Mouse (Mus musculus) CH12.LX (cell line): ENCODE data around the gene Fibcd1. TPM values are rescaled to one million over a fixed set of nuclear protein-coding genes. Genes with fewer than 3 reads are reported as not detected.

Experiments
- DNase-seq: peaks from one replicate; pipeline ENCODE4 v3.0.0-alpha.2; 2013; ENCODE audit errors: extremely low read depth
- H3K27ac ChIP-seq: 2 replicates; pipeline ENCODE4 v1.5.1; 2012; ENCODE audit warnings: low read depth, mild to moderate bottlenecking, control low read depth, moderate library complexity; ENCODE audit not compliant: insufficient read depth
- H3K27me3 ChIP-seq: replicated peaks from 2 replicates; pipeline ENCODE3; 2012; ENCODE audit warnings: inconsistent platforms
- H3K36me3 ChIP-seq, 2 experiments: replicated peaks in 1 of 2; 2 replicates each; pipeline versions ENCODE3 to v1.6.1; 2012; ENCODE audit warnings: inconsistent platforms in 1 of 2, low read length in 1 of 2, mild to moderate bottlenecking in 1 of 2, mixed read lengths in 1 of 2, moderate library complexity in 1 of 2; ENCODE audit not compliant: control insufficient read depth in 1 of 2, insufficient read depth in 1 of 2
- H3K4me1 ChIP-seq, 2 experiments: 2 replicates each; pipeline ENCODE4 v1.6.1; 2012; ENCODE audit warnings: inconsistent platforms in 1 of 2, moderate library complexity in 1 of 2; ENCODE audit not compliant: insufficient read depth in 2 of 2, control insufficient read depth in 1 of 2
- H3K4me2 ChIP-seq: 2 replicates; pipeline ENCODE4 v1.6.1; 2012; ENCODE audit warnings: low read depth, mild to moderate bottlenecking, control low read depth; ENCODE audit not compliant: poor library complexity, insufficient read depth, severe bottlenecking
- H3K4me3 ChIP-seq, 3 experiments: fragments of 150-350 bp in 1 of 3; sonication (generic) in 1 of 3; replicated peaks in 1 of 3; 2 replicates each; pipeline versions ENCODE3 to v1.5.1; 2011 to 2012; ENCODE audit warnings: low read depth in 2 of 3, low read length in 2 of 3, mild to moderate bottlenecking in 2 of 3, moderate library complexity in 2 of 3, control low read depth in 1 of 3, improper control_type of control experiment in 1 of 3, inconsistent platforms in 1 of 3, mixed read lengths in 1 of 3; ENCODE audit not compliant: poor library complexity in 1 of 3
- H3K79me2 ChIP-seq: replicated peaks from 2 replicates; pipeline ENCODE4 v1.6.1; 2012; ENCODE audit warnings: mild to moderate bottlenecking, moderate library complexity; ENCODE audit not compliant: control insufficient read depth, poor library complexity, insufficient read depth, severe bottlenecking; ENCODE audit errors: extremely low read depth
- H3K9ac ChIP-seq: 2 replicates; pipeline ENCODE4 v1.6.1; 2012; ENCODE audit warnings: low read depth, mild to moderate bottlenecking, control low read depth, moderate library complexity; ENCODE audit not compliant: insufficient read depth
- H3K9me3 ChIP-seq: replicated peaks from 2 replicates; pipeline ENCODE3; 2012; ENCODE audit warnings: low read length, inconsistent platforms, mixed read lengths
- CTCF ChIP-seq, 2 experiments: IDR thresholded peaks in 1 of 2; conservative IDR thresholded peaks in 1 of 2; 2 replicates each; pipeline ENCODE4 v1.5.1; 2011 to 2012; ENCODE audit warnings: low read depth in 2 of 2, low read length in 2 of 2, improper control_type of control experiment in 1 of 2, inconsistent platforms in 1 of 2, mild to moderate bottlenecking in 1 of 2, moderate library complexity in 1 of 2
- E2F4 ChIP-seq: IDR thresholded peaks from 2 replicates; pipeline ENCODE4 v1.6.1; 2011; ENCODE audit warnings: low read depth, low read length, improper control_type of control experiment; ENCODE audit not compliant: insufficient replicate concordance
- ELF1 ChIP-seq: IDR thresholded peaks from 2 replicates; pipeline ENCODE4 v1.6.1; 2014; ENCODE audit warnings: low read depth, mild to moderate bottlenecking, inconsistent platforms, low read length, improper control_type of control experiment
- EP300 ChIP-seq: IDR thresholded peaks from 2 replicates; pipeline ENCODE4 v1.6.1; 2011; ENCODE audit warnings: low read length, improper control_type of control experiment
- IRF4 ChIP-seq: IDR thresholded peaks from 2 replicates; pipeline ENCODE4 v1.6.1; 2014; ENCODE audit warnings: low read depth, mild to moderate bottlenecking, inconsistent platforms, low read length, improper control_type of control experiment
- JUN ChIP-seq: IDR thresholded peaks from 2 replicates; pipeline ENCODE4 v1.6.1; 2011; ENCODE audit warnings: low read depth, mild to moderate bottlenecking, low read length, improper control_type of control experiment, moderate library complexity; ENCODE audit not compliant: insufficient read depth
- JUND ChIP-seq: conservative IDR thresholded peaks from 2 replicates; pipeline ENCODE4 v1.6.1; 2011; ENCODE audit warnings: low read depth, low read length, improper control_type of control experiment
- KAT2A ChIP-seq: IDR thresholded peaks from 2 replicates; pipeline ENCODE4 v1.6.1; 2012; ENCODE audit warnings: low read length, improper control_type of control experiment, inconsistent platforms; ENCODE audit not compliant: insufficient replicate concordance
- MAX ChIP-seq: IDR thresholded peaks from 2 replicates; pipeline ENCODE4 v1.6.1; 2011; ENCODE audit warnings: low read length, improper control_type of control experiment
- MAZ ChIP-seq: IDR thresholded peaks from 2 replicates; pipeline ENCODE4 v1.6.1; 2012; ENCODE audit warnings: low read depth, mild to moderate bottlenecking, inconsistent platforms, low read length, improper control_type of control experiment, moderate library complexity
- MEF2A ChIP-seq: IDR thresholded peaks from 2 replicates; pipeline ENCODE4 v1.6.1; 2014; ENCODE audit warnings: low read depth, mild to moderate bottlenecking, inconsistent platforms, low read length, improper control_type of control experiment, borderline replicate concordance
- MYC ChIP-seq: IDR thresholded peaks from 2 replicates; pipeline ENCODE4 v1.6.1; 2011; ENCODE audit warnings: low read depth, mild to moderate bottlenecking, improper control_type of control experiment, low read length
- NELFE ChIP-seq: IDR thresholded peaks from 2 replicates; pipeline ENCODE4 v1.6.1; 2011; ENCODE audit warnings: low read depth, low read length, improper control_type of control experiment
- NRF1 ChIP-seq: IDR thresholded peaks from 2 replicates; pipeline ENCODE4 v1.6.1; 2014; ENCODE audit warnings: low read depth, mild to moderate bottlenecking, inconsistent platforms, low read length, improper control_type of control experiment, moderate library complexity
- POLR2A ChIP-seq: IDR thresholded peaks from 2 replicates; pipeline ENCODE4 v1.6.1; 2011; ENCODE audit warnings: low read depth, mild to moderate bottlenecking, improper control_type of control experiment, low read length
- RCOR1 ChIP-seq: conservative IDR thresholded peaks from 2 replicates; pipeline ENCODE4 v1.6.1; 2012; ENCODE audit warnings: low read depth, mild to moderate bottlenecking, inconsistent platforms, low read length, improper control_type of control experiment
- SIN3A ChIP-seq: IDR thresholded peaks from 2 replicates; pipeline ENCODE4 v1.6.1; 2012; ENCODE audit warnings: low read length, improper control_type of control experiment, inconsistent platforms
- SMC3 ChIP-seq: IDR thresholded peaks from 2 replicates; pipeline ENCODE4 v1.6.1; 2011; ENCODE audit warnings: low read depth, low read length, improper control_type of control experiment
- TBP ChIP-seq: conservative IDR thresholded peaks from 2 replicates; pipeline ENCODE4 v1.6.1; 2011; ENCODE audit warnings: low read depth, low read length, improper control_type of control experiment
- TCF12 ChIP-seq: IDR thresholded peaks from 2 replicates; pipeline ENCODE4 v1.6.1; 2014; ENCODE audit warnings: low read depth, mild to moderate bottlenecking, inconsistent platforms, low read length, improper control_type of control experiment
- USF1 ChIP-seq: IDR thresholded peaks from 2 replicates; pipeline ENCODE4 v1.6.1; 2014; ENCODE audit warnings: low read depth, mild to moderate bottlenecking, inconsistent platforms, low read length, improper control_type of control experiment
- ZKSCAN1 ChIP-seq: IDR thresholded peaks from 2 replicates; pipeline ENCODE4 v1.6.1; 2012; ENCODE audit warnings: low read depth, inconsistent platforms, low read length, improper control_type of control experiment, borderline replicate concordance
- ZMIZ1 ChIP-seq: IDR thresholded peaks from 2 replicates; pipeline ENCODE4 v1.6.1; 2012; ENCODE audit warnings: low read depth, mild to moderate bottlenecking, inconsistent platforms, low read length, improper control_type of control experiment
- ZNF384 ChIP-seq: IDR thresholded peaks from 2 replicates; pipeline ENCODE4 v1.6.1; 2012; ENCODE audit warnings: low read depth, low read length, improper control_type of control experiment, inconsistent platforms
- dilution Hi-C: fragments of 300-500 bp; cut with MboI; formaldehyde crosslinking; loops from 2 replicates; pipeline ENCODE4 v1.14.3; 2020; ENCODE audit warnings: low sequenced_read_pairs; ENCODE audit not compliant: extremely low pct_unique_long_range_greater_than_20kb, extremely low pct_ligation_motif_present
- in situ Hi-C: fragments of 300-500 bp; cut with MboI; formaldehyde crosslinking; loops from 3 replicates; pipeline ENCODE4 v1.14.3; 2019; ENCODE audit warnings: low sequenced_read_pairs, low pct_ligation_motif_present, low pct_unique_long_range_greater_than_20kb, mixed read lengths
- polyA plus RNA-seq: library from polyadenylated mRNA; unstranded; fragments of >175 nt; gene quantifications from 2 replicates; pipeline ENCODE4 v1.2.1, GENCODE M21; 2012; ENCODE audit warnings: low read depth; ENCODE audit not compliant: insufficient read length
- total RNA-seq, 2 experiments: library from RNA; depleted of rRNA; stranded (reverse); fragments of 300-350 nt in 1 of 2; fragments of >200 nt in 1 of 2; gene quantifications; 2 replicates each; pipeline ENCODE4 v1.2.3; 2012 to 2014

Fibcd1 gene
- total and polyA plus RNA-seq, 3 experiments, result 0.04 to 0.15 (median 0.09) TPM

GRCm38 (mm10) chr2:31863766-31864165 lies 18.0 kb upstream of the Fibcd1 start:
- no peak for TF ChIP-seq POLR2A
- no peak for TF ChIP-seq SIN3A
- TF ChIP-seq E2F4, result no peak
- no peak for TF ChIP-seq RCOR1
- no peak for TF ChIP-seq MAZ
- TF ChIP-seq ZMIZ1, result no peak
- no peak for TF ChIP-seq TBP
- no peak for TF ChIP-seq NRF1
- no peak for TF ChIP-seq MAX
- TF ChIP-seq MYC, result no peak
- TF ChIP-seq SMC3, result no peak
- no peak for TF ChIP-seq IRF4
- TF ChIP-seq JUN, result no peak
- no peak for TF ChIP-seq NELFE
- TF ChIP-seq ELF1, result no peak
- no peak for TF ChIP-seq USF1
- TF ChIP-seq TCF12, result no peak
- TF ChIP-seq ZKSCAN1, result no peak

GRCm38 (mm10) chr2:31862919-31863318 lies 17.1 kb upstream of the Fibcd1 start:
- no peaks in the 10 kb centered on the region for H3K9me3 ChIP-seq
- TF ChIP-seq SIN3A (no peak), MYC (no peak), NELFE (no peak), EP300 (no peak), ZNF384 (no peak), MAZ (no peak), MEF2A (no peak), JUND (no peak), KAT2A (no peak), CTCF (conservative IDR thresholded peaks at IDR 0.05 in 1 of 2, IDR thresholded peaks at IDR 0.05 in 1 of 2; ENCODE audit: low read depth in 2 of 2, low read length in 2 of 2) (no peak)
- no peaks in the 10 kb centered on the region for H3K79me2 ChIP-seq
- no peak overlapping the region for H3K9ac ChIP-seq
- H3K27me3 ChIP-seq, result peaks cover 93% of the 10 kb centered on the region
- dilution Hi-C loops, result no loop called here
- no peak for DNase-seq
- no peak overlapping the region for H3K4me3 ChIP-seq
- no peak overlapping the region for H3K4me2 ChIP-seq
- H3K4me1 ChIP-seq, result peaks cover 0 to 8% of the 10 kb centered on the region in 2 experiments; a peak in 2 of 4 replicates
- H3K27ac ChIP-seq, result no peak overlapping the region
- in situ Hi-C loops, result no loop called here
- no peaks in the 10 kb centered on the region for H3K36me3 ChIP-seq

More at GRCm38 (mm10) chr2:31863766-31864165, 18.0 kb upstream of the Fibcd1 start:
- no peak overlapping the region for H3K4me2 ChIP-seq
- in situ Hi-C loops (no loop called here), dilution Hi-C loops (no loop called here)
- peaks cover 0 to 8% of the 10 kb centered on the region in 2 experiments; a peak in 2 of 4 replicates for H3K4me1 ChIP-seq
- DNase-seq, result no peak
- H3K9me3 ChIP-seq, result no peaks in the 10 kb centered on the region
- H3K9ac ChIP-seq, result no peak overlapping the region
- H3K4me3 ChIP-seq, result no peak overlapping the region
- no peaks in the 10 kb centered on the region for H3K79me2 ChIP-seq
- H3K27ac ChIP-seq, result no peak overlapping the region
- no peaks in the 10 kb centered on the region for H3K36me3 ChIP-seq
- H3K27me3 ChIP-seq, result peaks cover 91% of the 10 kb centered on the region
